Mouse (Mus musculus) liver, adult 2 months (tissue): ENCODE measurements around the gene Tmem198.

Experiments
- CTCF ChIP-seq: fragments of 200-500 bp; IDR thresholded peaks from 2 replicates; pipeline ENCODE4 v1.5.1; 2011; ENCODE audit warnings: low read depth, low read length, control low read depth
- POLR2A ChIP-seq: fragments of 200-500 bp; IDR thresholded peaks from 2 replicates; pipeline ENCODE4 v1.6.1; 2011; ENCODE audit warnings: low read length, control low read depth; ENCODE audit not compliant: insufficient read depth; ENCODE audit errors: extremely low read depth

- TF ChIP-seq CTCF (no peak), POLR2A (no peak)
These were observed 25.1 kb downstream of the Tmem198 start for GRCm38 (mm10) chr1:75504256-75505045.
